Mouse (Mus musculus) erythroblast, embryonic 14.5 days (primary cell): ENCODE measurements around the gene Serpina3m. TPM values are rescaled to one million over a fixed set of nuclear protein-coding genes. Genes with fewer than 3 reads are reported as not detected.
"Not testable (repeated sequence)": the region's sequence is repeated elsewhere in the genome, so short reads cannot be mapped to it uniquely, and the experiment has no call there.

Source experiments
- H3K27me3 ChIP-seq: 2 replicates; pipeline ENCODE4 v1.6.1; 2012; ENCODE audit warnings: inconsistent platforms; ENCODE audit not compliant: control insufficient read depth
- H3K36me3 ChIP-seq: 2 replicates; pipeline ENCODE4 v1.6.1; 2012; ENCODE audit warnings: mild to moderate bottlenecking, inconsistent platforms; ENCODE audit not compliant: control insufficient read depth
- H3K4me1 ChIP-seq: 2 replicates; pipeline ENCODE4 v1.6.1; 2012; ENCODE audit warnings: inconsistent platforms; ENCODE audit not compliant: control insufficient read depth
- H3K4me3 ChIP-seq: replicated peaks from 2 replicates; pipeline ENCODE3; 2012; ENCODE audit warnings: moderate library complexity, mild to moderate bottlenecking, inconsistent platforms
- H3K9me3 ChIP-seq: 2 replicates; pipeline ENCODE4 v1.6.1; 2012; ENCODE audit warnings: low read length, inconsistent platforms, mixed read lengths; ENCODE audit not compliant: control insufficient read depth
- GATA1 ChIP-seq: IDR thresholded peaks from 2 replicates; pipeline ENCODE4 v1.6.1; 2012; ENCODE audit warnings: low read length, inconsistent platforms, mixed read lengths
- TAL1 ChIP-seq: IDR thresholded peaks from 3 replicates; pipeline ENCODE4 v1.6.1; 2012; ENCODE audit warnings: low read length, inconsistent platforms, mixed read lengths
- polyA plus RNA-seq: library from polyadenylated mRNA; stranded (reverse); fragments of >175 nt; gene quantifications from 2 replicates; pipeline ENCODE4 v1.2.3, GENCODE M21; 2012

Serpina3m gene
- polyA plus RNA-seq, 1 experiment, result not detected

DNA sequence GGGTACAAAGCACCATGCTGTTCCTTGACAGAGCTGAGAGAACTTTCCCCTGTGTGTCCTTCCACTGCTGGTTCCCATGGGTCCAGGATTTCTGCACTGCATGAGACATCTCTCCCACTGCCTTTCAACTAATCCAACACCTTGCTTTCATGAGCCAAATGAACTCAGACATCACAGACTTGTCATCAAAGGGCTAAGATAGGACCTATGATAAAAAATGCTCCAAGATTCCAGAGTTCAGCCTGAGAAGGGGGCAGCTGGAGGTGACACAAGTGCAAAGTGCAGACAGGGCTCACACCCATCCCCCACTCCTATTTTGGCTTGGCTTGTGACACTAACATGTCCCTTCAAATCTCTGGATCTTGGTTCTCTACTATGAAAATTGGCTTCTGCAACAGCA is 50.2 kb downstream of the Serpina3m start:
- Histone ChIP-seq H3K4me1 (no peaks in the 10 kb centered on the region), H3K27me3 (no peaks in the 10 kb centered on the region), H3K9me3 (peaks cover 8% of the 10 kb centered on the region), H3K36me3 (no peaks in the 10 kb centered on the region), H3K4me3 (no peak overlapping the region)
- TF ChIP-seq GATA1 (no peak), TAL1 (no peak)

DNA sequence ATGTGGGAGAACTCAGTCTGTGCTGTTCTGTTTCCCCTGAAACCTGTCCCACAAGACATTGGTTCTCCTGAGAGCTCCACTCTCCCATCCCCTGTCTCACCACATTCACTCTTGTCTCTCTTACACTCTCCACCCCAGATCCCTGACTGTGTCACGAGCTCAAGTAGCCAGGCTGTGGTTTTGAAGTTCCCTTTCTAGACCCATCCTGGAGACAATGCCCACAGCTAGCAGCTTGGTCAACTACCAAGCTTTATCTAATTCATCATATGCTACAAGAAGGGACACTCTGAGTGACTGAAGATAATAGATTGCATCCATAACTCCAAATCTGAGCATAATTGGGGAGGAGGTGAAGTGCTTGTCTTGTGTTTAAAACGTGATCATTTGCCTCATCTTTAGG is 52.8 kb downstream of the Serpina3m start:
- H3K9me3 ChIP-seq, H3K36me3 ChIP-seq, H3K4me3 ChIP-seq, H3K4me1 ChIP-seq, H3K27me3 ChIP-seq: not testable (repeated sequence)

DNA sequence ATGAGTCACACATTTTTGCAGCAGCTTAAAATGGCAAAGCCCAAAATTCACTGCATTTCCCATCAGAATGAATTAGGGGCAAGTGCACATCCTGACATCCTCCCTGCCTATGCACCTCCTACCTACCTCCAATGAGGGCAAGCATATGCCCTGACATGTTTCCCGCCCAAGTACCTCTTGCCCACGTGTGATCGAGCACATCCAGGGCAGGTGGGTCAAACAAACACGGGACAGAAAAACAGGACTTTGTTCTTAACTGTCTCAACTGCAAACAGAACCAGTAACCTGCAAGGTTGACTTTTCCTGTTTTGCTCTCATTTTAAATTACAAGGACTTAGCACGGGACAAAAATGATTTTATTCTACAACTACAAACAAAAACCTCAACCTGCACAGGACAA is 65.7 kb downstream of the Serpina3m start:
- TF ChIP-seq GATA1, result no peak
- TF ChIP-seq TAL1, result no peak
- H3K4me3 ChIP-seq, result no peak overlapping the region

DNA sequence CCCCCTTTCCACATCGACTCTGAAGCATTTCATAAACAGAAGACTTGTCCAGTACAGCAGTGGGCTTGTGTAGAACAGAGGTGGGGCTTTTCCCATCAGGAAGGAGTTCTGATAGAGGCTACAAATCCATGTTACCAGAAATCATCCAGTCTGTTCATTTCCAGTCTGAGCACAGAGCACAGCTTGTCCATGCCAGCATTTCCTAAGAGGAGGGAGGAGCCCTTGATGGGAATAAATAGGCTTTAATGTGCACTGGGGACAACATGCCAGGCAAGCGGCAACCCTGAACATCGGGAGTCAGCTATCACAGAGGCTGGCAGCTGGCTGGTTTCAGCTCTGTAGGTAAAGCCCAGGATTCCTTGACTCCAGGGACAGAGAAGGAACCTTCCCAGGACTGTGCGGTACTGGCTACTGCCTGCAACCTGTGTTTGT is 68.2 kb downstream of the Serpina3m start, which contains the start of gene Serpina3n:
Gene Serpina3n (plus strand): TSS at position 276 of the 432 bp plus-strand sequence.
- no peaks in the 10 kb centered on the region for H3K9me3 ChIP-seq
- H3K4me1 ChIP-seq, result no peaks in the 10 kb centered on the region
- TF ChIP-seq TAL1 (no peak), GATA1 (no peak)
- no peak within 1 kb of the TSS for H3K4me3 ChIP-seq
- H3K36me3 ChIP-seq, result no peaks in the 10 kb centered on the region
- no peaks in the 10 kb centered on the region for H3K27me3 ChIP-seq

More for the DNA sequence above, 65.7 kb downstream of the Serpina3m start:
- Histone ChIP-seq H3K4me1 (no peaks in the 10 kb centered on the region), H3K9me3 (no peaks in the 10 kb centered on the region), H3K36me3 (no peaks in the 10 kb centered on the region), H3K27me3 (no peaks in the 10 kb centered on the region)

DNA sequence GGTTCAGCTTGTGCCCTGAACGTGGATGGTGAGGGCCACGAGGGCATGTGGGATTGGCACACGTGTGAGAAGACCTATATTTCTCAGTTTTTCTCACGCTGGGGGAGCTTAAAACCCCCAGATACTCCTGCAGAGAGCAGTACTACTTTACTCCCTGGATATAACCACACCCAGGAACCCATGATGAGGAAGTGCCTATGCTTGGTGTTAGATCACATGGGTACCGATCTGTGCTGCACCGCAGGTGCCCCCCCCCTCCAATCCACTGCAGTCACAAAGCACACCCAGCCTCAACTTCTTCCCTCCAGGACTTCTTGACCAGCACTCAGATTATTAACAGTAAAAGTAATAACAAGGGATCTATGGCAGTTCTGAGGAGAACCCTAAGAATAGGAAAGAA is 74.2 kb downstream of the Serpina3m start:
- Histone ChIP-seq H3K36me3 (no peaks in the 10 kb centered on the region), H3K9me3 (no peaks in the 10 kb centered on the region), H3K27me3 (no peaks in the 10 kb centered on the region), H3K4me1 (no peaks in the 10 kb centered on the region), H3K4me3 (no peak overlapping the region)
- no peak for TF ChIP-seq TAL1
- TF ChIP-seq GATA1, result no peak

DNA sequence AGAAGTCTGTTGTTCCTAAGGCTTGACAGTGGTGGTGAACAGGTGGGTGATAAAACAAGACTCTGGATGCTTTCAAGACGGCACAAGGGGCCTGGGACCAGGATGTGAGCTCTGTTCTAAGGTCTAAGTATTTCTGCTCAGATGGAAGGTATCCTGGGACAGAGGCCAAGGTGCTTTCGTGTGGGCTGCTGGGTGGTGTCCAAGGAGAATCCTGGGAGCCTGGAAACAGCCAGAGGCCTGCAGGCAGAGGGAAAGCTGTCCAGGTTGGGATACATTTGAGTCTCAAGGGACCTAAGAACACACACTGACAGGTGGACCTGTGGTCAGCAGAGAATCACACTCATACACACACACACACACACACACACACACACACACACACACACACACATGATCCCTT is 76.3 kb downstream of the Serpina3m start:
- no peaks in the 10 kb centered on the region for H3K36me3 ChIP-seq
- H3K27me3 ChIP-seq, result no peaks in the 10 kb centered on the region
- no peak overlapping the region for H3K4me3 ChIP-seq
- no peaks in the 10 kb centered on the region for H3K4me1 ChIP-seq
- TF ChIP-seq TAL1, result no peak
- TF ChIP-seq GATA1, result no peak
- H3K9me3 ChIP-seq, result no peaks in the 10 kb centered on the region

DNA sequence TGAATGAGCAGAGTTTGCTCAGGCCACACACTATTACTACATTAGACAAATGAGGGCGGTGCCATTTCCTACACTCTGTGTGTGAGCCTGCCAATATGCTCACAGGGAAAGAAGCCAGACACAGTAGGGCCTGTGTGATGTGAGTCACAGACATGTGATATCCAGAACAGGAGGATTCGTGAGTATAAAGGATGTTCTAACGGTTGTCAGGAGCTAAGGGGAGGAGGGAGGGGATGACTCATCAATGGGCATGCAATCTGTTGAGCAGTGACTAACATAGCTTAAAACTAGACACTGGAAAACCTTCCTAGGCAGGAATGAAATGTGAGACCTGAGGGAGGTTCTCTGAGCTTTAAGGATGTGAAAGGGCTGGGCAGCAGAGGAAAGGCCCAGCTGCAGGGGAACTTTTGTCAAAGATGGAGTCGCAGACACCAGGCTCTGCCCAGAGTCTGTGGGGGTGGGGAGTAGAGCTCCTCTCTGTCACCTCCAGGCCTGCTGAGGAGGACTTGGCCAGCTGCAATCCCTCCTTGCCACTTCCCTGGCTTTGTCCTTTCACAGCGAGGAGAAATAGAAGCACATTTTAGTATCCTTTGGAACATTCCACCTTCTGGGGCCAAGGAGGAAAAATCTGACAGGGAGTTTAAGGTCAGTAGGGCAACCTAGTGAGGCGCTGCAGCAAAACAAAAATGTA is 77.5 kb downstream of the Serpina3m start:
- no peaks in the 10 kb centered on the region for H3K36me3 ChIP-seq
- no peaks in the 10 kb centered on the region for H3K27me3 ChIP-seq
- no peak overlapping the region for H3K4me3 ChIP-seq
- H3K9me3 ChIP-seq, result no peaks in the 10 kb centered on the region
- no peaks in the 10 kb centered on the region for H3K4me1 ChIP-seq
- TF ChIP-seq TAL1, result no peak
- no peak for TF ChIP-seq GATA1

DNA sequence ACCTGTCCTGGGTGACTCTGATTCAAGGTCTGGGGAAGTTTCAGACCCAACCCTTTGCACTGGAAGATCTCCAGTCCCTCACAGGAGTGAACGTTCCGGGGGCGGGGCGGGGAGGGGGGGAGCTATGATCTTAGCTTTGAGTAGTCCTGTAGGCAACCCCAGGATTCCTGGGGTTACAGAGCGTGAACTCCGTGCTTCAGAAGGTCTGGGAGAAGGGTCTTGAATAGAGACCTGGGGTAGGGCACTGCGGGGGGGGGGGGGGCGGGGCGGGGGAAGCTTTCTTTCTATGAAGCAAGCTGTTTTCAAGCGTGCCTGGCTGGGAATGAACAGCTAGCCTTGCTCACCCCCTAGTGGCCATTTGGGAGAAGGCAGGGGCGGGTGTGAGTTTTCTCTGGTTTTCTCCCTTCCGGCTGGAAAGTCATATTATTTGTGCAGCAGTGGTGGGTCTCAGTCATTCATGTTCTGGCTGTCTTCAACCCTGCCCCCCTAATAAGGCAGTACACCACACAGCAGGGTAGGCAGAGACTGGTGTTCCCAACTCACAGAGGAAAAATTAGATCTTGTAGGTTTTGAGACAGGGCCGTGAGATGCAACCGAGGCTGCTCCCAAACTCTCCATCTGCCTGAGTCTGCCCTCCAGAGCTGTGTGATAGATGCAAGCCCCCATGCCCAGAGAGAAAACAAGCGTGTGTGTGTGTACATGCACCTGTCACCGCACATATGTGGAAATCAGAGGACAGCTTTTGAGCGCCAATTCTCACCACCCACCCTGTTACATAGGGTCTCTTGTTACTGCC is 80.3 kb downstream of the Serpina3m start:
- Histone ChIP-seq H3K27me3 (no peaks in the 10 kb centered on the region), H3K9me3 (no peaks in the 10 kb centered on the region), H3K4me3 (no peak overlapping the region), H3K36me3 (no peaks in the 10 kb centered on the region), H3K4me1 (no peaks in the 10 kb centered on the region)
- TF ChIP-seq GATA1 (no peak), TAL1 (no peak)

DNA sequence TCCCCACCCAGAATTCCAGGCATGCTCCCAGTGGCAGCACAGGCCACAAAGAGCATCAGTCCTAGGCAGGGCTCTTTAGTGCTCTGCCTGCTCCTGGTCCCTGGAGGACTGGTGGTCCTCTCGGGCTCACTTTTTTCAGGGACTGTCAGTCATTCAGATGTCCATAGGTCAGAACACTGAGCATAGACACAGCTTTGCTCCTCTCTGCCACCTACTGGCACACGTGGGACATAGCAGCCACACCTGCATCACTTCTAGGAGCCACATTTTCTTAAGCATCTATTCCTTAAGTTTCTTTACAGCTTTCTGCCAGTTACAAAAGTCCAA is 80.8 kb downstream of the Serpina3m start:
- H3K4me3 ChIP-seq, result no peak overlapping the region
- H3K9me3 ChIP-seq, result no peaks in the 10 kb centered on the region
- H3K27me3 ChIP-seq, result no peaks in the 10 kb centered on the region
- TF ChIP-seq GATA1 (no peak), TAL1 (no peak)
- no peaks in the 10 kb centered on the region for H3K36me3 ChIP-seq
- H3K4me1 ChIP-seq, result no peaks in the 10 kb centered on the region
